Mouse (Mus musculus) embryonic facial prominence, embryonic 12.5 days (tissue): ENCODE measurements around the gene Dock4. TPM values are rescaled to one million over a fixed set of nuclear protein-coding genes. Genes with fewer than 3 reads are reported as not detected.

Source experiments
- ATAC-seq: fragments of 200-750 bp; cut with Nextera tagmentation; 2 replicates; pipeline ENCODE4 v1.8.0; 2017; ENCODE audit not compliant: insufficient number of reproducible peaks, insufficient read depth, low FRiP score, low TSS enrichment
- H3K27ac ChIP-seq: fragments of 300-500 bp; sonication (generic); 2 replicates; pipeline ENCODE4 v1.5.1; 2016; ENCODE audit warnings: mild to moderate bottlenecking
- H3K27me3 ChIP-seq: fragments of 300-500 bp; sonication (generic); 2 replicates; pipeline ENCODE4 v1.6.1; 2016; ENCODE audit warnings: mild to moderate bottlenecking, moderate library complexity
- H3K36me3 ChIP-seq: fragments of 300-500 bp; sonication (generic); 2 replicates; pipeline ENCODE4 v1.6.1; 2016; ENCODE audit warnings: mild to moderate bottlenecking
- H3K4me1 ChIP-seq: fragments of 300-500 bp; sonication (generic); 2 replicates; pipeline ENCODE4 v1.6.1; 2016
- H3K4me2 ChIP-seq: fragments of 300-500 bp; sonication (generic); replicated peaks from 2 replicates; pipeline ENCODE4 v1.6.1; 2016; ENCODE audit warnings: mild to moderate bottlenecking, moderate library complexity
- H3K4me3 ChIP-seq: fragments of 300-500 bp; sonication (generic); 2 replicates; pipeline ENCODE4 v1.5.1; 2016; ENCODE audit warnings: mild to moderate bottlenecking
- H3K9ac ChIP-seq: fragments of 300-500 bp; sonication (generic); 2 replicates; pipeline ENCODE4 v1.6.1; 2016; ENCODE audit warnings: mild to moderate bottlenecking, moderate library complexity
- H3K9me3 ChIP-seq: fragments of 300-500 bp; sonication (generic); 2 replicates; pipeline ENCODE4 v1.6.1; 2016; ENCODE audit warnings: mild to moderate bottlenecking, moderate library complexity
- WGBS: fragments of 180-500 bp; shearing (Covaris S2); methylation state at CpG from one replicate; pipeline ENCODE4 v1.1.7; 2016; 5-methylcytosine and 5-hydroxymethylcytosine counted together
- polyA plus RNA-seq: library from polyadenylated mRNA; unstranded; fragments of >200 nt; fragmentation: Nextera tagmentation; extraction: Ambion mirVana; gene quantifications from 2 replicates; pipeline ENCODE4 v1.2.1, GENCODE M21; 2016

Gene Dock4
- polyA plus RNA-seq, 1 experiment from 2014 or later = 24.5 TPM

GRCm38 (mm10) chr12:40679713-40680112 lies 234.0 kb downstream of the Dock4 start:
- no peak for ATAC-seq

GRCm38 (mm10) chr12:40680551-40680950 lies 234.8 kb downstream of the Dock4 start:
- Histone ChIP-seq H3K36me3 (no peaks in the 10 kb centered on the region), H3K4me2 (no peak overlapping the region), H3K27ac (no peak overlapping the region), H3K9me3 (no peaks in the 10 kb centered on the region), H3K9ac (no peak overlapping the region), H3K4me3 (no peak overlapping the region), H3K27me3 (no peaks in the 10 kb centered on the region), H3K4me1 (no peaks in the 10 kb centered on the region)
- WGBS = 88% methylated on average over 1 of the region's 1 CpGs
- ATAC-seq = no peak

More at GRCm38 (mm10) chr12:40679713-40680112, 234.0 kb downstream of the Dock4 start:
- Histone ChIP-seq H3K27me3 (no peaks in the 10 kb centered on the region), H3K9me3 (no peaks in the 10 kb centered on the region), H3K4me2 (no peak overlapping the region), H3K4me1 (no peaks in the 10 kb centered on the region), H3K4me3 (no peak overlapping the region), H3K9ac (no peak overlapping the region), H3K27ac (no peak overlapping the region), H3K36me3 (no peaks in the 10 kb centered on the region)
- WGBS = 85% methylated on average over 4 of the region's 4 CpGs

- no peaks in the 10 kb centered on the region; the same call in 1 of the 2 replicates for H3K4me1 ChIP-seq
- no peak overlapping the region for H3K9ac ChIP-seq
- no peak overlapping the region for H3K27ac ChIP-seq
- H3K36me3 ChIP-seq = 0 out of 2 replicates have a peak, but pooled peaks cover 3% of the 10 kb centered on the region
- no peak overlapping the region for H3K4me3 ChIP-seq
- no peaks in the 10 kb centered on the region for H3K27me3 ChIP-seq
- ATAC-seq = no peak
- H3K9me3 ChIP-seq = no peaks in the 10 kb centered on the region
- H3K4me2 ChIP-seq = no peak overlapping the region
- 89% methylated on average over 4 of the region's 4 CpGs for WGBS
Measured at GRCm38 (mm10) chr12:40691444-40691843, 245.7 kb downstream of the Dock4 start.

- Histone ChIP-seq H3K4me3 (no peak overlapping the region), H3K36me3 (0 out of 2 replicates have a peak, but pooled peaks cover 3% of the 10 kb centered on the region), H3K27ac (0 out of 2 replicates have a peak overlapping the region, but pooled peaks have one; percentile 23), H3K27me3 (no peaks in the 10 kb centered on the region), H3K9ac (no peak overlapping the region), H3K4me2 (no peak overlapping the region), H3K9me3 (no peaks in the 10 kb centered on the region), H3K4me1 (no peaks in the 10 kb centered on the region; the same call in 1 of the 2 replicates)
- WGBS = 65% methylated on average over 2 of the region's 2 CpGs
- no peak for ATAC-seq
Measured at GRCm38 (mm10) chr12:40694082-40694721, 248.4 kb downstream of the Dock4 start.

- Histone ChIP-seq H3K4me1 (no peaks in the 10 kb centered on the region; the same call in 1 of the 2 replicates), H3K9ac (no peak overlapping the region), H3K4me3 (no peak overlapping the region), H3K4me2 (no peak overlapping the region), H3K27me3 (no peaks in the 10 kb centered on the region), H3K27ac (no peak overlapping the region), H3K9me3 (no peaks in the 10 kb centered on the region), H3K36me3 (no peaks in the 10 kb centered on the region)
- ATAC-seq = no peak
- 89% methylated on average over 4 of the region's 4 CpGs for WGBS
Measured at GRCm38 (mm10) chr12:40698330-40698729, 252.6 kb downstream of the Dock4 start.

- H3K9me3 ChIP-seq = no peaks in the 10 kb centered on the region
- H3K36me3 ChIP-seq = no peaks in the 10 kb centered on the region
- no peak overlapping the region for H3K4me2 ChIP-seq
- 83% methylated on average over 5 of the region's 5 CpGs for WGBS
- H3K27me3 ChIP-seq = no peaks in the 10 kb centered on the region
- ATAC-seq = no peak
- H3K4me1 ChIP-seq = no peaks in the 10 kb centered on the region
- no peak overlapping the region for H3K4me3 ChIP-seq
- no peak overlapping the region for H3K9ac ChIP-seq
- no peak overlapping the region for H3K27ac ChIP-seq
Measured at GRCm38 (mm10) chr12:40702233-40702792, 256.6 kb downstream of the Dock4 start.

- Histone ChIP-seq H3K9me3 (no peaks in the 10 kb centered on the region), H3K36me3 (no peaks in the 10 kb centered on the region), H3K27ac (no peak overlapping the region), H3K27me3 (no peaks in the 10 kb centered on the region), H3K4me2 (no peak overlapping the region), H3K4me3 (no peak overlapping the region), H3K9ac (no peak overlapping the region), H3K4me1 (no peaks in the 10 kb centered on the region)
- no peak for ATAC-seq
- 53% methylated on average over 5 of the region's 5 CpGs for WGBS
Measured at GRCm38 (mm10) chr12:40704296-40704695, 258.5 kb downstream of the Dock4 start.

GRCm38 (mm10) chr12:40707108-40707507 lies 261.4 kb downstream of the Dock4 start:
- no peaks in the 10 kb centered on the region for H3K27me3 ChIP-seq
- H3K27ac ChIP-seq = no peak overlapping the region
- H3K4me3 ChIP-seq = no peak overlapping the region
- no peak overlapping the region for H3K4me2 ChIP-seq
- no peak overlapping the region for H3K9ac ChIP-seq
- no peaks in the 10 kb centered on the region for H3K4me1 ChIP-seq
- H3K36me3 ChIP-seq = 0 out of 2 replicates have a peak, but pooled peaks cover 4% of the 10 kb centered on the region
- no peaks in the 10 kb centered on the region for H3K9me3 ChIP-seq
- 92% methylated on average over 1 of the region's 1 CpGs for WGBS
- ATAC-seq = no peak

GRCm38 (mm10) chr12:40709094-40709493 lies 263.3 kb downstream of the Dock4 start:
- H3K9ac ChIP-seq = no peak overlapping the region

GRCm38 (mm10) chr12:40712235-40712634 lies 266.5 kb downstream of the Dock4 start:
- H3K4me2 ChIP-seq = no peak overlapping the region
- no peak overlapping the region for H3K27ac ChIP-seq
- H3K9ac ChIP-seq = no peak overlapping the region
- no peak for ATAC-seq
- H3K4me3 ChIP-seq = no peak overlapping the region
- no peaks in the 10 kb centered on the region for H3K9me3 ChIP-seq
- WGBS = 78% methylated on average over 3 of the region's 3 CpGs
- H3K36me3 ChIP-seq = 0 out of 2 replicates have a peak, but pooled peaks cover 4% of the 10 kb centered on the region
- H3K27me3 ChIP-seq = no peaks in the 10 kb centered on the region
- H3K4me1 ChIP-seq = no peaks in the 10 kb centered on the region

More at GRCm38 (mm10) chr12:40709094-40709493, 263.3 kb downstream of the Dock4 start:
- Histone ChIP-seq H3K4me3 (no peak overlapping the region), H3K27me3 (no peaks in the 10 kb centered on the region), H3K4me1 (no peaks in the 10 kb centered on the region), H3K9me3 (no peaks in the 10 kb centered on the region), H3K36me3 (0 out of 2 replicates have a peak, but pooled peaks cover 4% of the 10 kb centered on the region), H3K4me2 (no peak overlapping the region), H3K27ac (no peak overlapping the region)
- ATAC-seq = no peak
- 88% methylated on average over 2 of the region's 2 CpGs for WGBS

GRCm38 (mm10) chr12:40714288-40714687 lies 268.5 kb downstream of the Dock4 start:
- Histone ChIP-seq H3K9ac (no peak overlapping the region), H3K36me3 (0 out of 2 replicates have a peak, but pooled peaks cover 4% of the 10 kb centered on the region), H3K4me2 (no peak overlapping the region), H3K27ac (no peak overlapping the region), H3K4me1 (no peaks in the 10 kb centered on the region), H3K9me3 (no peaks in the 10 kb centered on the region), H3K27me3 (no peaks in the 10 kb centered on the region), H3K4me3 (no peak overlapping the region)
- WGBS = 46% methylated on average over 5 of the region's 5 CpGs
- no peak for ATAC-seq

GRCm38 (mm10) chr12:40715174-40715573 lies 269.4 kb downstream of the Dock4 start:
- Histone ChIP-seq H3K27ac (no peak overlapping the region), H3K9ac (no peak overlapping the region), H3K36me3 (0 out of 2 replicates have a peak, but pooled peaks cover 4% of the 10 kb centered on the region), H3K27me3 (no peaks in the 10 kb centered on the region), H3K4me1 (no peaks in the 10 kb centered on the region), H3K9me3 (no peaks in the 10 kb centered on the region), H3K4me3 (no peak overlapping the region), H3K4me2 (no peak overlapping the region)
- 93% methylated on average over 2 of the region's 2 CpGs for WGBS
- no peak for ATAC-seq
